Mouse (Mus musculus) splenic B cell, adult 2 months (primary cell): Measurements from ENCODE around the gene 2310022B05Rik.
A peak's percentile ranks its signal among the peaks of the same experiment; 100 is the strongest.

Source experiments
- DNase-seq: peaks from one replicate; pipeline ENCODE4 v3.0.0-alpha.2; 2011; ENCODE audit warnings: low read depth, low spot score
- H3K27me3 ChIP-seq: 2 replicates; pipeline ENCODE4 v1.6.1; 2012; ENCODE audit warnings: mild to moderate bottlenecking, low read length, moderate library complexity, mixed read lengths; ENCODE audit not compliant: control insufficient read depth, poor library complexity, insufficient read depth, severe bottlenecking
- H3K36me3 ChIP-seq: 2 replicates; pipeline ENCODE4 v1.6.1; 2012; ENCODE audit warnings: mild to moderate bottlenecking, low read length, moderate library complexity, mixed read lengths; ENCODE audit not compliant: control insufficient read depth, poor library complexity, insufficient read depth, severe bottlenecking

2310022B05Rik gene

GRCm38 (mm10) chr8:124663112-124663873 lies at the start of gene 2310022B05Rik:
Gene 2310022B05Rik, minus strand, starts transcription at chr8:124663369.
- H3K27me3 ChIP-seq, result no peaks in the 10 kb centered on the region
- DNase-seq, result peak; percentile 84

GRCm38 (mm10) chr8:124705823-124706222 lies 42.7 kb upstream of the 2310022B05Rik start:
- Histone ChIP-seq H3K27me3 (no peaks in the 10 kb centered on the region), H3K36me3 (peaks cover 2% of the 10 kb centered on the region)
- no peak for DNase-seq

More at GRCm38 (mm10) chr8:124663112-124663873, at the start of gene 2310022B05Rik:
- H3K36me3 ChIP-seq, result no peaks in the 10 kb centered on the region

GRCm38 (mm10) chr8:124704376-124704775 lies 41.2 kb upstream of the 2310022B05Rik start:
- Histone ChIP-seq H3K27me3 (no peaks in the 10 kb centered on the region), H3K36me3 (peaks cover 2% of the 10 kb centered on the region; the same call in 1 of the 2 replicates)
- no peak for DNase-seq

- H3K27me3 ChIP-seq, result no peaks in the 10 kb centered on the region
- DNase-seq, result no peak
- no peaks in the 10 kb centered on the region; the same call in 1 of the 2 replicates for H3K36me3 ChIP-seq
Measured at GRCm38 (mm10) chr8:124703526-124703925, 40.4 kb upstream of the 2310022B05Rik start.

GRCm38 (mm10) chr8:124702183-124702582 lies 39.0 kb upstream of the 2310022B05Rik start:
- Histone ChIP-seq H3K36me3 (peaks cover under 1% of the 10 kb centered on the region), H3K27me3 (no peaks in the 10 kb centered on the region)
- no peak for DNase-seq

GRCm38 (mm10) chr8:124701023-124701422 lies 37.9 kb upstream of the 2310022B05Rik start:
- Histone ChIP-seq H3K27me3 (no peaks in the 10 kb centered on the region), H3K36me3 (peaks cover 3% of the 10 kb centered on the region)
- peak; percentile 72 for DNase-seq

GRCm38 (mm10) chr8:124700271-124700670 lies 37.1 kb upstream of the 2310022B05Rik start:
- DNase-seq, result no peak
- Histone ChIP-seq H3K27me3 (no peaks in the 10 kb centered on the region), H3K36me3 (peaks cover 3% of the 10 kb centered on the region)

- Histone ChIP-seq H3K36me3 (peaks cover 3% of the 10 kb centered on the region), H3K27me3 (no peaks in the 10 kb centered on the region)
- no peak for DNase-seq
Measured at GRCm38 (mm10) chr8:124695424-124696100, 32.4 kb upstream of the 2310022B05Rik start.

GRCm38 (mm10) chr8:124691706-124692105 lies 28.5 kb upstream of the 2310022B05Rik start:
- DNase-seq, result no peak
- Histone ChIP-seq H3K27me3 (no peaks in the 10 kb centered on the region), H3K36me3 (peaks cover 11% of the 10 kb centered on the region; the same call in 1 of the 2 replicates)

- H3K36me3 ChIP-seq, result peaks cover 18% of the 10 kb centered on the region; the same call in 1 of the 2 replicates
- no peaks in the 10 kb centered on the region for H3K27me3 ChIP-seq
- no peak for DNase-seq
Measured at GRCm38 (mm10) chr8:124688899-124689298, 25.7 kb upstream of the 2310022B05Rik start.

GRCm38 (mm10) chr8:124682218-124682617 lies 19.0 kb upstream of the 2310022B05Rik start:
- H3K27me3 ChIP-seq, result no peaks in the 10 kb centered on the region
- peaks cover 7% of the 10 kb centered on the region; the same call in 1 of the 2 replicates for H3K36me3 ChIP-seq
- no peak for DNase-seq

GRCm38 (mm10) chr8:124681792-124682157 lies 18.6 kb upstream of the 2310022B05Rik start:
- Histone ChIP-seq H3K36me3 (peaks cover 7% of the 10 kb centered on the region; the same call in 1 of the 2 replicates), H3K27me3 (no peaks in the 10 kb centered on the region)
- no peak for DNase-seq

- no peak for DNase-seq
- Histone ChIP-seq H3K27me3 (no peaks in the 10 kb centered on the region), H3K36me3 (peaks cover 7% of the 10 kb centered on the region; the same call in 1 of the 2 replicates)
Measured at GRCm38 (mm10) chr8:124681077-124681791, 18.1 kb upstream of the 2310022B05Rik start.

GRCm38 (mm10) chr8:124678246-124678645 lies 15.1 kb upstream of the 2310022B05Rik start:
- H3K36me3 ChIP-seq, result no peaks in the 10 kb centered on the region; the same call in none of the 2 replicates
- no peak for DNase-seq
- H3K27me3 ChIP-seq, result no peaks in the 10 kb centered on the region
